Mouse (Mus musculus) brain, embryonic 14.5 days (tissue): ENCODE results near the gene Spem2. TPM values are rescaled to one million over a fixed set of nuclear protein-coding genes. Genes with fewer than 3 reads are reported as not detected.

Source experiments
- DNase-seq: peaks from one replicate; pipeline ENCODE4 v3.0.0-alpha.2; 2011; ENCODE audit warnings: low read depth
- CTCF ChIP-seq: fragments of 200-500 bp; IDR thresholded peaks from 2 replicates; pipeline ENCODE4 v1.5.1; 2012; ENCODE audit warnings: inconsistent platforms, mild to moderate bottlenecking, moderate library complexity, borderline replicate concordance; ENCODE audit not compliant: insufficient read depth, insufficient read length; ENCODE audit errors: extremely low read depth
- POLR2A ChIP-seq: fragments of 200-500 bp; IDR thresholded peaks from 2 replicates; pipeline ENCODE4 v1.6.1; 2012; ENCODE audit warnings: mild to moderate bottlenecking, inconsistent platforms, borderline replicate concordance; ENCODE audit not compliant: poor library complexity, insufficient read depth, insufficient read length, severe bottlenecking; ENCODE audit errors: extremely low read depth
- polyA plus RNA-seq: library from polyadenylated mRNA; depleted of rRNA; stranded (reverse); fragments of >200 nt; gene quantifications from 2 replicates; pipeline ENCODE4 v1.2.3, GENCODE M21; 2012

Spem2 gene
- polyA plus RNA-seq, 1 experiment: not detected

- no peak for TF ChIP-seq CTCF
- DNase-seq: peak; percentile 17
Measured at GRCm38 (mm10) chr11:69795983-69796435, 22.3 kb downstream of the Spem2 start.

DNA sequence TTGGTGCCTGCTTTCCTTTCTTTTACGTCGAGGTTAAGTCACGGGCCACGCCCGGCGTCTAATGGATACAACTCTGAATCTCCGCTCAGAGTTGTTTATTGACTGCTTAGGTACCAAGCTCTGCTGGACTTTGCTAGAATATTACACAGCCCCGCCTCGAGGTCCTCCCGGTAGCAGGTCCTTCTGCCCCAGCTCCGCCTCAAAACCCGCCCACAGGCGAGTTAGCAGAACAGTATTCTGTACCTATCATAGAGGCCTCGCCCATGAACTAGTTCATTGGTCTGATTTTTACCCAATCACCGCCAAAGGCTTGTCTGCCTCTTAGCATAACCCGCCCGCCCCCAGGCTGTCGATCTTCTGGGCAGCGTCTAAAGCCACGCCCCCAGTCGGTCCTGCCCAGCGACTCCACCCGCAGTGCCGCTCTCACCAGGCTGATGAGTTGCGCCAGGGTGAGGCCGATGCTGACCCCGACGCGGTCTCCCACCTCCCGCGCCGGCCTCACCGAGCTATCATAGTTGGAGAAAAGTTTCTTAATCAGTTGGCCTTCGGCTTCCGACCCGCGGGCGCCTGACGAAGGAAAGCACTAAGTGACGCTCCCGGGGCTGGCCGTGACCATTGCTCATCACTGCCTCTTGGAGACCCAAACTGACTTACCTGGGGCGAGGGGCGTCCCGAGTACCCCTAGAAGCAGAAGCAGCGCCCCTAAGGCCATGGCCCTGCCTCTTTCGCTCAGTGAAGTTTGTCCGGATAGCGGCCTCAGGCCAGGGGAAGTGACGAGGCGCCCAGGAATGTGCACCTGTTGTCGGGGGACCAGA is 22.9 kb downstream of the Spem2 start, which contains the start of gene Chrnb1:
Gene Chrnb1 (minus strand): TSS at position 776 of the 815 bp plus-strand sequence.
- no peak for TF ChIP-seq POLR2A
- TF ChIP-seq CTCF: no peak
- peak; percentile 97 for DNase-seq

DNA sequence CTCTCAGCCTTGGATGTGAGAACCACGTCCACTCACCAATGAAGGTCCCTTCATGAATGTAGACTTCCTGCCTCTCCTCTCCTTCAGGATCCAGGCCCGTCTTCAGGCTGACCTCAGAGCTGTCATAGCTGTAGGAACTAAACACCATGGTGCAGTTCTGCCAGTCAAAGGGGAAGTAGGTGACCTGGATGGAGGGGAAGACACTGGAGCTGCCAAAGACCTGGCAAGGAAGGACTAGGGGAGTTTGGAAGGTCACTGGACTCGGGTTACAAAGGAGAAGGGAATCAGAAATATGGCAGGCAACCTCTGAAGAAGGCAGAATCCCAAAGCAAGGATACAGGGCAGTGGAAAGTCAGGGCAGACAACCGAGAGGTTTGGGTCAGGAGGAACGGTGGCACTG is 24.8 kb downstream of the Spem2 start:
- no peak for DNase-seq

GRCm38 (mm10) chr11:69791420-69791819 is 26.8 kb downstream of the Spem2 start:
- TF ChIP-seq CTCF (no peak), POLR2A (no peak)
- DNase-seq: no peak

More for the DNA sequence above, 24.8 kb downstream of the Spem2 start:
- TF ChIP-seq POLR2A: no peak
- no peak for TF ChIP-seq CTCF

DNA sequence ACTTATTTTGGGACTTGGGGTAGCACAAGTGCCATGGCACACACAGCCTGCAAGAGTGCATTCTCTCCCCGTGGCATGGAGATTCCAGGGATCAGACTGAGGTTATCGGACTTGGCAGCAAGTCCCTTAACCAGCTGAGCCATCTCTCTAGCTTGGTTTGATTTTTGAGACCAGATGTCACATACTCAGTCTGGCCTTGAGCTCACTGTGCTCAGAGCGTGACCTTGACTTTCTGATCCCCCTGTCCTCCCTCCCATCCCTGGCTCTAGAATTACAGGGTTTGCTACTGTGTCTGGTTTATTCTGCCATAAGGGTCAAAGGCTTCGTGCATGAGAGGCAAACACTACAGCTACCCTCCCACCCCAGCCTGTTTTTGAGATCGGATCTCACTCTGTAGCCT is 28.8 kb downstream of the Spem2 start:
- no peak for DNase-seq
- TF ChIP-seq POLR2A (no peak), CTCF (no peak)

DNA sequence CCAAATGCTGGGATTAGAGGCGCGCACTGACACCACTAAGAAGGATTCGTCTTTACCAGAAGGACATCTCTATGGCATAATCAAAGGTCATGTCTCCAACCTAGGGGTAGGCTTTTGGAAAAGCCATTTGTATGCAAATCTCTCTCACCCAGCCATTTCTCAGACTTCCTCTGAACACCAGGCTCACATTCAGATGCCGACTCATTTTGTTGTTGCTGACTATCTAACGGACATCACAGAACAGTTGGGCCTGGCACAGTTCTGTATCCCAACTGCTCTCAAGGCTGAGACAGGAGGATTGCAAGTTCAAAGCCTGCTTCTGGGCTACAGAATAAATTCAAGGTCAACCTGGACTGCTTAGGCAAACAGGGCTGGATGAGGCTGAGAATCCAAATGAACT is 31.0 kb downstream of the Spem2 start:
- TF ChIP-seq CTCF (no peak), POLR2A (no peak)

DNA sequence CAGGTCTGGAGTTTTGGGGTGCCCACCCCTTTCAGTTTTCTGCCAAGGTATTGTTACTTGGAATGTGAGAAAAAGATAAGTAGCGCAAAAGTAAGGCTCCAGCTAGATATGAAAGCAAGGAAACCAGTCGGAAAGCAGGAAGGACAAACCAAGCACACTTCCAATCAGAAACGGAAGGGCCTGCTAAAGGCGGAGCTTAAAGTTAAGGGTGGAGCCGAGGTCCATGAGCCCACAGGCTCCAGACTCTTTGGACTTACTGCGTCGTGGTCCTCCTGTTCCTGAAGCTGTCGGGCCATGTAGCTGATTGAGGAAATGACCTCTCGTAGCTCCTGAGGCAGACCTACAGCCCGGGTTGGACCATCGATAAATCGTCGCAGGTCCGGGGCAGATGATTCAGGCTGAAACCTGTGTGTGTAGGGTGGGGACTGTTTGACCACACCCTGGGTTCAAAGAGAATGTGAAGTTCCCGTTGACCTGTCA is 33.4 kb downstream of the Spem2 start:
- no peak for DNase-seq
- TF ChIP-seq POLR2A: no peak
- no peak for TF ChIP-seq CTCF

More for the DNA sequence above, 31.0 kb downstream of the Spem2 start:
- DNase-seq: no peak

GRCm38 (mm10) chr11:69781828-69782227 is 36.4 kb downstream of the Spem2 start:
- DNase-seq: no peak
- TF ChIP-seq POLR2A (no peak), CTCF (no peak)

DNA sequence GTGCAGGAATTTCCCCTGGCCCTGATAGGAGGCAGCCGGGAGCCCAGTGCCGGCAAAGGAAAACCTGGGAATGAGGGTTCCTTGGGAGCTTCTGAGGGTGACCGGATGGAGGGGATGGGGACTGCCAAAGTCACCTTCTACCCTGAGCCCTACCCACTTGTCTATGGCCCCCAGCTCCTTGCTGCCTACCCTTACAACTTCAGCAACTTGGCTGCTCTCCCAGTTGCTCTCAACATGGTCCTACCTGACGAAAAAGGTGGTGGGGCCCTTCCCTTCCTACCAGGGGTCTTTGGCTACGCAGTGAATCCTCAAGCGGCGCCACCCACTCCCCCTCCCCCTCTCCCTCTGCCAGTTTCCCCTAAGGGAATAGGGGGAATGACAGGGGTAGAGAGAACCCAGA is 39.3 kb downstream of the Spem2 start:
- no peak for DNase-seq
- TF ChIP-seq CTCF (no peak), POLR2A (no peak)

DNA sequence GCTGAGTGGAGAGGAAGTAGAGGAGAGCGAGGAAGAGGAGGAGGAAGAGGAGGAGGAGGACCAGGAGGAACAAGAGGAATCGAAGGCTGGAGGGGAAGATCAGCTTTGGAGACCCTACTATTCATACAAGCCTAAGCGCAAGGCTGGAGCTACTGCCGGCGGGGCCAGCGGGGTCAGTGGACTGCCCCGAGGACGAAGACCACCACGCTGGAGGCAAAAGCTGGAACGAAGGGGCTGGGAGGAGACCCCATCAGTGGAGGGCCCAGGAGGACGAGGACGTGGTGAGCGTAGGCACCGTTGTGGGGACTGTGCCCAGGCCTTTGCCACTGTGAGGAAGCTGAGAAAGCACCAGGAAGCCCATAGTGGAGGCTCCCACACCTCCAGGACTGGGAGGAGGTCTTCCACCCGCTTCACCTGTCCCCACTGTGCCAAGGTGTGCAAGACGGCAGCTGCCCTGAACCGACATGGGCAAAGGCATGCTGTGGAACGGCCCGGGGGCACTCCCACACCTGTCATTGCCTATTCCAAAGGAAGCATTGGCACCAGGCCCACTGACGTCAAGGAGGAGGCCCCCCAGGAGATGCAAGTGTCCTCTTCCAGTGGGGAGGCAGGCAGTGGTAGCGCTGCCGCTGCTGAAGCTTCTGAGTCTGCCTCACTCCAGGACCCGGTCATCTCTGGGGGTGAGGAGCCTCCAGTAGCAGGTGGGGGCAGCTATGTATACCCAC is 39.8 kb downstream of the Spem2 start:
- DNase-seq: no peak
- TF ChIP-seq POLR2A (no peak), CTCF (no peak)

DNA sequence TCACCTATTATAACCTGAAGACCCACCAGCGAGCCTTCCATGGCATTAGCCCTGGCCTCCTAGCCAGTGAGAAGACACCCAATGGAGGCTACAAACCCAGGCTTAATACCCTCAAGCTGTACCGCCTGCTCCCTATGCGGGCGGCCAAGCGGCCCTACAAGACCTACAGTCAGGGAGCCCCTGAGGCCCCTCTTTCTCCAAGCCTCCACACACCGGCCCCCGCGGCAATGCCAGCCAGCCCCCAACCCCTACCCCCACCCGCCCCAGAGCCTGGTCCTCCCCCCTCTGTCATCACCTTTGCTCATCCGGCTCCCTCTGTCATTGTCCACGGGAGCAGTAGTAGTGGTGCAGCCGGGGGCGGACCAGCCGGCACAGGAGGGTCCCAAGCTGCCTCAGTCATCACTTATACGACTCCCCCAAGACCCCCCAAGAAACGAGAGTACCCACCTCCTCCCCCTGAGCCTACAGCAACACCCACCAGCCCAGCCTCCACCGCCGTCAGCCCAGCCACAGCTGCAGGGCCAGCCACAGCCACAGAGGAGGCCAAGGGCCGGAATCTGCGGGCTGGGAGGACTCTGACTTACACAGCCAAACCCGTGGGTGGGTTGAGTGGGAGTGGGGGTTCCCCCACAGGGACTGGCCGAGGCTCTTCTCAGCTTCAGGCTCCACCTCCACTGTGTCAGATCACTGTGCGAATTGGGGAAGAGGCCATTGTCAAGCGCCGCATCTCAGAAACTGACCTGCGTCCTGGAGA is 40.6 kb downstream of the Spem2 start:
- no peak for DNase-seq
- TF ChIP-seq POLR2A (no peak), CTCF (no peak)

- no peak for DNase-seq
Measured at GRCm38 (mm10) chr11:69776488-69776887, 41.8 kb downstream of the Spem2 start.

More at GRCm38 (mm10) chr11:69776488-69776887, 41.8 kb downstream of the Spem2 start:
- no peak for TF ChIP-seq POLR2A
- TF ChIP-seq CTCF: no peak
